Mouse (Mus musculus) 416B (cell line): ENCODE measurements at regions not wholly inside any gene's neighbourhood (a gene's known extent, or its start where the extent isn't known, plus 50 kb on each side); places are given as distances from the start of the nearest gene placed in this dataset.

Experiments used
- DNase-seq: peaks from one replicate; pipeline ENCODE4 v3.0.0; 2011; ENCODE audit warnings: low read depth

DNA sequence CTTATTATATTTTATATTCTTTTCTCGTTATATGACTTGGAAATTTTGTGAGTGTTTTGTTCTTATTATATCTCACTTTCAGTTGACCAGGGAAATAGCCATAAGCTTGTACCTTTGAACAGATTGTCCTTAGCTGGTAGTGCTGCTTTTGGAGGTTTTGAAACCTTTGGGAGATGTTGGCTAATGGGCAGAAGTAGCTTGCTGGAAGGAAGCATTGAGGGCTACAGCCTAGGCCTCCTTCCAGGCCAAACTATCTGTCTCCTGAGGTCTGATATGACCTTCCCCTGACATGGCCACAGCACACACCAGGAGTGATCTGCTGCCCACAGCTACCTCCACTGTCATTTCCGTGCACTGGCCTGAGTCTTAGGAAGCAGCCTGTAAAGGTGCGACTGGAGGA is 56.8 kb downstream of the Cdkn2c start:
- no peak for DNase-seq

DNA sequence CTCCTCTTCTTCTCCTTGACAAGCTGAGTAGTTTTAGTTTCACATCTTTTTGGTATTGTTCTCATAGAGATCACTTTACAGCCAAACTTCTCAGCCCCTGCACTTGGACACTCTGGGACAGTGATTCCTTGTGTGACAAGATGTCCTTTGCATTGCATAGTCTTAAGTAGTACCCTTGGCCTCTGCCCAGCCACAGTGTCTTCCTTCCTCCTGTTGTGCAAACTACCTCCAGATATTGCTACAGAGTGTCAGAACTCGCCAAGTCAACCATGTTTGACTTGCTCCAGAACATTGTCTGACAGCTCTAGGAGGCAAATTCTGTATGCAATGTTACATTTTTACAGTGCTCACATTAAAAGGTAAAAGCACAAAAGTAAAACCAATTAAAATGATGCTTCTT is 57.2 kb downstream of the Cdkn2c start:
- DNase-seq: peak; percentile 65

DNA sequence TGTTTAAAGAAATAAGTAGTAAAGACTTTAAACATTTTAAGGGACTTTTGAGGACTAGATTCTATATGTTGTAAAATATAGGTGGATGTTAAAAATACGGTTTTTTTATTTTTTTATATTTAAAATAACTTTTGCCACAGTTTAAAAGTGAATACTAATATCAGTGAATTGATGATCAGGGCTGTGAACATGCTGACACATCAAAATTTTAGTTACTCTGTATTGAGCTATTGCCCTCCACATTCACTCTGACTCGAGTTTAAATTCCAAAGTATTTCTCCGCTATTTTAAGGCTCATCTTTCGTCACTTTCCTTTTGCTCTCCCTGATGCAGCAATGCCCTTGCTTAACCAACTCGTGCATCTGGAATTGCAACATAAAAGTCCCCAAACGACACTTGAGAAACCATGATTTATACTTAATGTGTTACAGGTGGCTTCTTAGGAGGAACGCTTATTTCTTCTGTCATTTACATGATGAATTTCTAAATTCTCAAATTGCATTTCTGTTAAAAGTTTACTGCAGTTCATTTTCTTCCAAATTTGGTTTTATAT is 58.7 kb upstream of the 4930522H14Rik start:
- DNase-seq: peak; percentile 40

DNA sequence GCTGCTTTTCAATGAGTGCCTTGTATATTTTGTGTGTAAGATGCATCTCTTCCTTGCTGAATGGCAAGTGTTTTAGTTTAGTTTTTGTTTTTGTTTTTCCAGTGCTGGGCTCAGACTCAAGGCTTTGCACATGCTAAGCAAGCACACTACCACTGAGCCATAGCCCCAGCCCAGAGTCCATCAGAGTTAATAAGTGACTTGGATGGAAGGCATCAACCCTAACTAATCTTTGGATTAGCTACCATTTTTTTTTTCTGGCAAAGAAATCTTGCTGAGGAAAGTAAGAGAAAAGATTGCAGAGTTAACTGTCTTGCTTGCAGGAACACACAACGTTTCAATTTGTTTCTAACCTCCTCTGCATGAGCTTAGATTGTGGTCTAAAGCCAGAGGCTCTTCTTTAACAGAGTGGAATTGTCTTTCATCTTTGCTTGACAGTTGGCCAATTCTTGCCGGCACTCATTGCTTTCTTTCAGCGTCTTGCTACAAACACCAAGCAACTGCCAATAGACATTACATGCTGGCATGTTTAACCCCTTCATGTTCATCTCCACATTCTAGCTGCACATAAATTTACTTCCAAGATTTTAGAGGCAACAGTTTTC is 52.2 kb upstream of the 4930522H14Rik start:
- DNase-seq: no peak

DNA sequence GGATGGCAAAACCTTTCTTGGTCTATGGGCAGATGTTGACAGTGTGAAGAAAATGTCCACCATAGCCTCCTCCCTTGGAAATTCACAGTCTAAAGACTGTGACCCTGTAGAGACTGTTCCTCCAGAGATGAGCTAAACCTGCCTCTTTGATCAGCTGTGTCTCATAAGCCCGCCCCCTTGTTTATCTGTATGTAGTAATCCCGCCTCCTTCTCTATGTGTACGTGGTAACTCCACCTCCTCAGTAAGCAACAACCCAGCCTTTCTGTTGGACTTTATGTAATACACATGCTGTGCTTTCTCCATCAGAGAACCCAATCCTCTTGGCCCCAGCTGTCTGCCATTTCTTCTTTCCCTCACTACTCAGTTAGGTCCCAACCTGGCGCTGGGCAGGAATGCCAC is 51.4 kb upstream of the 4930522H14Rik start:
- no peak for DNase-seq
